Mouse (Mus musculus) testis, adult 2 months (tissue): ENCODE data around the gene 6430628N08Rik.

Experiments
- CTCF ChIP-seq: fragments of 200-500 bp; IDR thresholded peaks from 2 replicates; pipeline ENCODE4 v1.5.1; 2012; ENCODE audit warnings: low read depth, mild to moderate bottlenecking, inconsistent platforms, low read length, moderate library complexity; ENCODE audit not compliant: control insufficient read depth, insufficient read depth, insufficient replicate concordance
- POLR2A ChIP-seq: fragments of 200-500 bp; IDR thresholded peaks from 2 replicates; pipeline ENCODE4 v1.6.1; 2012; ENCODE audit warnings: low read depth, mild to moderate bottlenecking, inconsistent platforms, low read length, moderate library complexity; ENCODE audit not compliant: control insufficient read depth

DNA sequence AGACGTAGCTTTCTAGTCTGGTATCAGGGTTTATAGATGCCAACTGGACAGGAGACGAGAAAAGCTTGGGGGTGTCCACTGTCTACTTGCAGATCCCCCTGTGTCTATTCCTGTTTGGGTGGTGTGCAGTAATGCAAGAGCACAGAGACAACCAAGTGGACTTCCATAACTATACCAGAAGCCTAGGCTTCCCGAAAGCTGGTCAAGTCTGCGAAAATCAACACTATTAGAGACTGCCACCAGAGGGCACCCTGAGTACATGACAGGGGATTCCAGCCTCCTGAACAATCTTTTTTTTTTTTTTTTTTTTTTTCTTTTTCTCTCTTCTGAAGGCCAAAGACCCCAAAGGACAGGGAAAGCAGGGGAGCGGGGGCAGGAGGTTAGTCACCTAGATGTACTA is 12.4 kb downstream of the 6430628N08Rik start:
- no peak for TF ChIP-seq CTCF
- no peak for TF ChIP-seq POLR2A
